Mouse (Mus musculus): ENCODE measurements at regions not wholly inside any gene's neighbourhood (a gene's known extent, or its start where the extent isn't known, plus 50 kb on each side); places are given as distances from the start of the nearest gene placed in this dataset.

DNA sequence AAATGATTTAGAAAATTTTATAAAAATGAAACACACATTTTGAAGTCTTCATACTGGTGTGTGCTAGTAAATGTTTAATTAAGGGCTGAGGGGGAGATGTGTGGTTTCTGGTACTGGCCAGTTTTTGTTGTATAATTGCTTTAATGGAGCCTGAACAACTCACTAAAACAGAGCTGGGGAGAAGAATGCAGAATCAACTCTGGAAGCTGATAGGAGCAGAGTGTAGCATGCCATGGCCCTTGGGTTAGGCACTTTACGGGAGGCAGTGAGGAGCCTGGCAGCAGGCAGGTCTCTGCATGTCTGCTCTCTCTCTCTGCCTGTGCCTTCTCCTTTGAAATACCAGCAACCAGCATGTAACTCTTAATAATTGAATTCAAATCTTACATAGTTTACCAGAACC lies 104.9 kb downstream of the Tmem30b start:
- Histone ChIP-seq H3K27me3 (ENCODE audit: insufficient read depth, low read length) (no peaks in the 10 kb centered on the region), H3K4me3 (replicated peaks; ENCODE audit: low read depth, low read length) (no peak overlapping the region), H3K27ac (peak overlapping the region; percentile 16; the same call in 1 of the 2 replicates), H3K36me3 (ENCODE audit: insufficient read depth, low read length) (no peaks in the 10 kb centered on the region), H3K9me3 (replicated peaks; ENCODE audit: low read length) (no peaks in the 10 kb centered on the region), H3K4me1 (replicated peaks; ENCODE audit: insufficient read depth, low read length) (0 out of 2 replicates have a peak, but pooled peaks cover 4% of the 10 kb centered on the region), H3K9ac (ENCODE audit: low read depth, low read length) (no peak overlapping the region), H3K4me2 (ENCODE audit: low read length) (no peak overlapping the region)
- WGBS, result 60% methylated on average over 1 of the region's 1 CpGs
- ATAC-seq (replicated peaks; ENCODE audit: low FRiP score, low read depth), result no peak
- DNase-seq (ENCODE audit: low spot score), result no peak
- TF ChIP-seq CTCF (IDR thresholded peaks at IDR 0.05; ENCODE audit: low read depth), result no peak

DNA sequence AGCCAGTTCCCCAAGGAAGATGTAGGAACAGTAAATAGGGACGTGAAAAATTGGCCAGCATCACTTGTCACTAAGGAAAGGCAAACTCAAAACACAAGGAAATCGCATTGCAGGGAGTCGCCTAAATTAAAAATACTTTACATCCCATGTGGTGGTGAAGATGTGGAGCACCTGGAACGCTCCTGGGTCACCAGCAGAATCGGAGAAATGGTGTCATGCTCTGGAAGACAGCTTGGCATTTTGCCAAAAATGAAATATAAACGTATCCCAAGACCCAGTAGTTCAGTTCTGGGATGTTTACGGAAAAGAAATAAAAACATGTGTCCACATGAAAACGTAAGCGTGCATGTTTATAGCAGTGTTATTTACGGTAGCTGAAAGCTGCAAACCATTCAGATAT lies 111.5 kb downstream of the Tmem30b start:
- Histone ChIP-seq H3K4me2 (ENCODE audit: low read length) (no peak overlapping the region), H3K36me3 (ENCODE audit: insufficient read depth, low read length) (no peaks in the 10 kb centered on the region), H3K27me3 (ENCODE audit: insufficient read depth, low read length) (no peaks in the 10 kb centered on the region), H3K4me1 (replicated peaks; ENCODE audit: insufficient read depth, low read length) (no peaks in the 10 kb centered on the region), H3K9ac (ENCODE audit: low read depth, low read length) (no peak overlapping the region), H3K9me3 (replicated peaks; ENCODE audit: low read length) (no peaks in the 10 kb centered on the region), H3K27ac (no peak overlapping the region), H3K4me3 (replicated peaks; ENCODE audit: low read depth, low read length) (no peak overlapping the region)
- 48% methylated on average over 10 of the region's 10 CpGs for WGBS
- TF ChIP-seq CTCF (IDR thresholded peaks at IDR 0.05; ENCODE audit: low read depth), result no peak
- DNase-seq (ENCODE audit: low spot score) (no peak), ATAC-seq (replicated peaks; ENCODE audit: low FRiP score, low read depth) (no peak)

DNA sequence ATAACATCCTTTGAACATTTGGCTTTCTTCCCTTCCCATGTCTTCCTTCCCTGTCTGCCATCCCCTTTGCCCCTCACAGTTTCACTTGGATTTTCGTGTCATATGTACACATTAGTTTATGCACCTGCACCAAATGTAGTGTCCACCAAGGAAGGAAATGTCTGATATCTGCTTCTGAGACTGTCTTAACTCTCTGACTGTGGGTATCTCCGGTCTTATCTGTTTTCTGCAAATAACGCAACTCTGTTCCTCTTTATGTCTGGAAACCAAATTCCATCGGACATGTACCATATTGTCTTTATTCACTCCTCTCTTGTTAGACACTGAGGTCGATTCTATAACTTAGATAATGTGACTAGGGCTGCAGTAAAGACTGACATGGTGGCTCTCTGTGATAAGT lies 113.6 kb downstream of the Tmem30b start:
- no peak for ATAC-seq (replicated peaks; ENCODE audit: low FRiP score, low read depth)
- TF ChIP-seq CTCF (IDR thresholded peaks at IDR 0.05; ENCODE audit: low read depth), result no peak
- no peaks in the 10 kb centered on the region for H3K27me3 ChIP-seq (ENCODE audit: insufficient read depth, low read length)

DNA sequence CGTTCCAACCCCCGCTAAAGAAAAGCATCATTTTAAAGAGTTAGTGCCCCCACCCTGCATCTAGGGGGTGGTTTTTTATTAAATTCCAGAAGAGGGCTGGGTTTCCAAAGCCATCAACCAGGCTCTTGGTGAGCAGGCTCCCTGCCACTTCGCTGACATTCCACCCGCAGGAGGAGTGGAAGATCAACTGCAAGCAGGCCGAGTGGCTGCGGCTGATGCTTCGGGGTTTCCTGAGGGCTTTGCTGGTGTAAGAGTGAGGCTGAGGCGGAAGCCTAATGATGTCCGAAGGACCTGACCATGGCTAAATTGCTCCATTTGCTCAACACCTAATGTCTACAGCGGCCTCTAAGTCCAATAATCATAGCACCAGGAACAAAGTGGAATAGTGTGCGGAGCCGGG lies 118.0 kb downstream of the Tmem30b start:
- Histone ChIP-seq H3K36me3 (ENCODE audit: insufficient read depth, low read length) (no peaks in the 10 kb centered on the region), H3K27me3 (ENCODE audit: insufficient read depth, low read length) (no peaks in the 10 kb centered on the region), H3K4me3 (replicated peaks; ENCODE audit: low read depth, low read length) (peak overlapping the region; percentile 22; the same call in 1 of the 2 replicates), H3K9me3 (replicated peaks; ENCODE audit: low read length) (no peaks in the 10 kb centered on the region), H3K9ac (ENCODE audit: low read depth, low read length) (no peak overlapping the region), H3K27ac (no peak overlapping the region), H3K4me2 (ENCODE audit: low read length) (peak overlapping the region; percentile 48), H3K4me1 (replicated peaks; ENCODE audit: insufficient read depth, low read length) (no peaks in the 10 kb centered on the region)
- DNase-seq (ENCODE audit: low spot score) (peak; percentile 54), ATAC-seq (replicated peaks; ENCODE audit: low FRiP score, low read depth) (no peak)
- no peak for TF ChIP-seq CTCF (IDR thresholded peaks at IDR 0.05; ENCODE audit: low read depth)
- 18% methylated on average over 12 of the region's 12 CpGs for WGBS

More for the DNA sequence above, 113.6 kb downstream of the Tmem30b start:
- no peak overlapping the region for H3K9ac ChIP-seq (ENCODE audit: low read depth, low read length)
- no peaks in the 10 kb centered on the region for H3K36me3 ChIP-seq (ENCODE audit: insufficient read depth, low read length)
- no peak for DNase-seq (ENCODE audit: low spot score)
- H3K4me3 ChIP-seq (replicated peaks; ENCODE audit: low read depth, low read length), result no peak overlapping the region
- H3K4me1 ChIP-seq (replicated peaks; ENCODE audit: insufficient read depth, low read length), result no peaks in the 10 kb centered on the region
- WGBS, result 85% methylated on average over 5 of the region's 5 CpGs
- no peak overlapping the region for H3K27ac ChIP-seq
- no peaks in the 10 kb centered on the region for H3K9me3 ChIP-seq (replicated peaks; ENCODE audit: low read length)
- no peak overlapping the region for H3K4me2 ChIP-seq (ENCODE audit: low read length)

DNA sequence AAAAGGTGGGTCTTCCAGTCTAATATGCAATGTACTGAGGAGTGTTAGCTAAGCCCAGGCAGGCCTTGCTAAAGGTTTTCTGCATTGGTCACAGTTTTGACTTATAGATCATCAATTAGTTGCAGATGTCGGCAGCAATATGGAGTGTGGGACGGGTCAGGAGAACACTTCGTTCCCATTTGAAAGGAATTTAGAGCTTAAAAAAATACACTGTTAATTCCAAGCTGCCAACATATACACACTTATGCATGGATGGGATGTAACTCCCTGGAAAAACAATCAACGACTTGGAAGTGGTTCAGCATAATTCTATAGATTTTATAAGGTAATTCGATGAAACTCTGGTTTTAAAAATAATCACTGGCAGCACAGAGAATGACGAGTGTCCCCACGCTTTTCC lies 121.4 kb downstream of the Tmem30b start:
- Histone ChIP-seq H3K27me3 (ENCODE audit: insufficient read depth, low read length) (no peaks in the 10 kb centered on the region), H3K4me3 (replicated peaks; ENCODE audit: low read depth, low read length) (no peak overlapping the region), H3K27ac (no peak overlapping the region), H3K36me3 (ENCODE audit: insufficient read depth, low read length) (no peaks in the 10 kb centered on the region), H3K4me1 (replicated peaks; ENCODE audit: insufficient read depth, low read length) (no peaks in the 10 kb centered on the region), H3K4me2 (ENCODE audit: low read length) (no peak overlapping the region), H3K9me3 (replicated peaks; ENCODE audit: low read length) (no peaks in the 10 kb centered on the region), H3K9ac (ENCODE audit: low read depth, low read length) (no peak overlapping the region)
- DNase-seq (ENCODE audit: low spot score), result no peak
- no peak for TF ChIP-seq CTCF (IDR thresholded peaks at IDR 0.05; ENCODE audit: low read depth)
- WGBS, result 73% methylated on average over 7 of the region's 7 CpGs
- ATAC-seq (replicated peaks; ENCODE audit: low FRiP score, low read depth), result no peak

DNA sequence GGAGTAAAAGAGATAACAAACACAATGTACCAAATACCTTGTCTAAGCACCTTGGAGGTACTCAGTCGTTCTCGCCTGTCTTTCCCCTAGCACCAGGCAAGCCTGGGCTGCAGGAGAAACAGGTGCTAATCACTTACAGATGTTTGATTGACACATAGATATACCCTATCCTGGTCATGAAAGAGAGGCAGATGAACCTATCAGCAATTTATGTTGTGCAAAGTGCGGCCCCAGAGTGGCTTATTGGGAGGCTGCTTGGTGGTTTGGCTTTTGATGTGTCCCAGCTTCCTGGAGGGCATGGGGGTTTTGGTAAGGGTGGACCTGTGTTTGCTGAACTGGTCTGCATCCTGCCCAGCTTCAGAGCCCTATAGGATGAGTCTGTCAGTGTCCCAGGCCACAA lies 129.1 kb downstream of the Tmem30b start:
- DNase-seq (ENCODE audit: low spot score), result no peak
- WGBS, result 91% methylated on average over 3 of the region's 3 CpGs
- no peak overlapping the region for H3K27ac ChIP-seq
- H3K4me3 ChIP-seq (replicated peaks; ENCODE audit: low read depth, low read length), result no peak overlapping the region
- ATAC-seq (replicated peaks; ENCODE audit: low FRiP score, low read depth), result no peak
- H3K4me1 ChIP-seq (replicated peaks; ENCODE audit: insufficient read depth, low read length), result 0 out of 2 replicates have a peak, but pooled peaks cover 4% of the 10 kb centered on the region
- H3K4me2 ChIP-seq (ENCODE audit: low read length), result no peak overlapping the region
- no peak for TF ChIP-seq CTCF (IDR thresholded peaks at IDR 0.05; ENCODE audit: low read depth)
- H3K27me3 ChIP-seq (ENCODE audit: insufficient read depth, low read length), result no peaks in the 10 kb centered on the region
- H3K9me3 ChIP-seq (replicated peaks; ENCODE audit: low read length), result no peaks in the 10 kb centered on the region
- H3K9ac ChIP-seq (ENCODE audit: low read depth, low read length), result no peak overlapping the region
- no peaks in the 10 kb centered on the region for H3K36me3 ChIP-seq (ENCODE audit: insufficient read depth, low read length)

DNA sequence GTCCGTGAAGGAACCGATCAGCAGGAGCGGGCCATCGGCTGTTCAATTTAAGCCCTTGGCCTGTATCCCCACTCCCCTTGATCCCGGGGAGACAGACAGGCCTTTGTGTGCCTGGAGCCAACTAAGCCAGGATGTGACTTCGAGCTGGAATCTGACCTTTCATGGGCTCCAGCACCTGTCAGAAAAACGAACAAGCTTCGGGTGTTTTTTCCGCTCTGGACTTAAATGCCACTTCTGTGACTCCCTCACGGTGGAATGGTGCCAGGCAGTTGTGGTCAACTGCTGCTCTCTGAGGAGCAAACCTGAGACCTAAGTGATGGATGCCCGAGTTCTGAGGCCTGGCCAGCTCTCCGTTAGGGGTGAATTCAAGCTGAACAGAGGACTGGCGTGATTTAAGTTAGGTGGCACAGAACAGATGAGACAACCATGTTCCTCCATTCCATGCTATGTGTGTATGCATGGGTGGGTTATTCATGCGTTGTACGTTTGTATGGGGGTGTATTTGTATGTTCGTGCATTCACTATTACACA lies 129.8 kb downstream of the Tmem30b start:
- Histone ChIP-seq H3K27ac (no peak overlapping the region), H3K9ac (ENCODE audit: low read depth, low read length) (no peak overlapping the region), H3K4me3 (replicated peaks; ENCODE audit: low read depth, low read length) (no peak overlapping the region), H3K4me1 (replicated peaks; ENCODE audit: insufficient read depth, low read length) (0 out of 2 replicates have a peak, but pooled peaks cover 4% of the 10 kb centered on the region), H3K4me2 (ENCODE audit: low read length) (no peak overlapping the region), H3K27me3 (ENCODE audit: insufficient read depth, low read length) (no peaks in the 10 kb centered on the region), H3K36me3 (ENCODE audit: insufficient read depth, low read length) (no peaks in the 10 kb centered on the region), H3K9me3 (replicated peaks; ENCODE audit: low read length) (no peaks in the 10 kb centered on the region)
- ATAC-seq (replicated peaks; ENCODE audit: low FRiP score, low read depth) (no peak), DNase-seq (ENCODE audit: low spot score) (no peak)
- 43% methylated on average over 16 of the region's 16 CpGs for WGBS
- no peak for TF ChIP-seq CTCF (IDR thresholded peaks at IDR 0.05; ENCODE audit: low read depth)
